Mouse (Mus musculus) cerebellum, adult 9-11 months (tissue): ENCODE results near the gene Ift74.
"Not testable (repeated sequence)": the region's sequence is repeated elsewhere in the genome, so short reads cannot be mapped to it uniquely, and the experiment has no call there.

ENCODE experiments used
- DNase-seq: peaks from one replicate; pipeline ENCODE4 v3.0.0; 2022

Ift74 gene

DNA sequence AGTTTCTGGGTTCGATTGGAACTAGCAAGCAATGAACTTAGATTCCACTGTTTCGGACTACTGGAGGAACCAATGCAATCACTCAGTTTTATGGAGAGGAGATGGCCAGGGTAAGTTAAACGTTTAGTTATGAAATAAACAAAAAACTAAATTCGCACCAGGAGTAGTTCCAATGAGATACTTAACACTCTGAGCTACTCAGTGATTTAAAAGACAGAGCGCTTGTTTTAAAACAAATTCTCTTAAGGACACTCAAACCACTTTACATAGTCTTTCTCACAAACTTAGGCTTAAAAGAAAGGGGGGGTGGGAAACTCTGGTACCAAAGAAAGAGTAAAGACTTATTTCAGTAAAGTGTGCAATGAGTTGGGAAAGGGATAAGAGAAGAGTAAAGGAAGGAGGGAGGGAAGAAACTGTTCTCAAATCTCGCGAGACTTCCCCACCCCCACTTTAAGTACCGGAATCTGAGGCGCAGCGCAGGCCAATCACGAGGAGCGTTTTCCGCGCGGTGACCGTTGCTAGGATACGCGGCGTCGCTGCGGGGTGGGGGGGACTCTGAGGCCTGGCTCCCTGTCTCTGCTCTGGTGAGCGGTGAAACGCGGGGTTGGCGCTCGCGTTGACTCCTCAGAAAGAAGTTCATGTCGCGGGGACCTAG, at the start of gene Ift74:
Gene Ift74, plus strand, starts transcription at position 520 of the 655 bp plus-strand sequence.
- DNase-seq, result peak; percentile 95

DNA sequence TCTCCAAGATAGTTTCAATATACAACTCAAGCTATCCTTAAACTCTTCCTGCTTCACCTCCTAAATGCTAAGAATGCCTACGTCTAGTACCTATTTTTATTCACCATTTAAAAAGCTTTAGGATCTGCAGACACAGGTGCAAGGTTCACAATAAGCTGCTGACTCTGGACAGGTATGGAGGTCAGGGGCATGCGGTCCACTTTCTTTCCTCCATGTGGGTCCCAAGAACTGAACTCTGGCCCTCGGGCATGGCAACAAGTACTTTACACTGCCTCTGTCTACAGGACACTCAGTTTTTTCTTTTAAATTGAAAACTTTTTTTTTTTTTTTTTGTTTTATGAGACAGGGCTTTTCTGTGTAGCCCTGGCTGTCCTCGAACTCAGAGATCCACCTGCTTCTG, 41.6 kb upstream of the Ift74 start:
- no peak for DNase-seq

DNA sequence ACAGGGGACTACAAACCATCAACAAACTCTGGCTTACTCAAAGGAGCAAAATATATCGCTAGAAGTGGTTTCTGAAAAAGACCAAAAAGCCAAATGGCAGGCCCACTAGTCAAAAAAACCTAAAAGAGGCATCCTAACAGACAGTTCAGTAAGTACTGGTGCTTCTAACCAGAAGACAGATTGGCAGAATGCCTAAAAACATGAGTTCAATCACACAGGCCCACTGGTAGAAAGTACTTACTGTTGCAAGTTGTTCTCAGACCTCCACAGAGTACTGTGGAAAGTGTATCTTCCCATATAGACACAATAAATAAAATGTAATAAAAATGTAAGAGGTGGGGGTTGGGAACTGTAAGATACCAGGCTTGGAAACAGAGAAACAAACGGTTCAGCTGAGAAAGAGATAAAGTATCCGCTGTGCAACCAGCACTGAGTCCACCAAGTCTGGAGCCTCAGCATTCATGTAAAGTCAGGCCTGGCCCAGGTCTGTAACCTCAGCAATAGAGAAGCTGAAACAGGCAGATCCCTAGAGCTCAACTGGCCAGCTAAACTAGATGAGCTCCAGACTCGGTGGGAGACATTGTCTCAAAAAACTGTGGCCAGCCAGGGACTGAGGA, 22.4 kb upstream of the Ift74 start:
- DNase-seq, result no peak

DNA sequence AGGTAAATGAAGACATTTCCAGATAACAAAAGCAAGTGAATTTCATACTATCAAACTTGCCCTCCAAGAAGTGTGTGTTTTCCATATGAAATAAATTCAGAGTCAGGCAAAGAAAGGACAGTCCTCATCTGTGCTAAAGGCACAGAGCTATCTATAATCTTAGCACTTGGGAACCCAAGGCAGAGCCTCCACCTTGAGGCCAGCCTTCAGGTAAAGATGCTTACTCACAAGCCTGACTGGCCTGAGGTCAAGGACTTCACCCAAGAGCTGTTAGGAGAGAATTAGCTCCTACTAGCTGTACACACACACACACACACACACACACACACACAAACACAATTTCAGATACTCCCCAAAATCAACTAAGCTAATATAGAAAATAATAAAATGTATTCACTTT, 21.6 kb upstream of the Ift74 start:
- no peak for DNase-seq

DNA sequence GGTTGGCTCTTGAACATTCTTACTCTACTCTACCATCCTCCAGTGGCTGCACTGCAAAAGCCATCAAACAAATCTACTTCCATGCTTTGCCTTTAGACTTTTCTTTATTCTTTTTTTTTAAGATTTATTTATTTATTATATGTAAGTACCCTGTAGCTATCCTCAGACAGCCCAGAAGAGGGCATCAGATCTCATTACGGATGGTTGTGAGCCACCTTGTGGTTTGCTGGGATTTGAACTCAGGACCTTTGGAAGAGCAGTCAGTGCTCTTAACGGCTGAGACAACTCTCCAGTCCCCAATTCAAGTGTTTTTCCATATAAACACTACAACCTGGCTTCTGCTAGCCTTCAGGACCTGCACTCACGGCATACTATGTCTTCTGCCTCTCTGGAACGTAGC, 12.9 kb upstream of the Ift74 start:
- peak; percentile 12 for DNase-seq

DNA sequence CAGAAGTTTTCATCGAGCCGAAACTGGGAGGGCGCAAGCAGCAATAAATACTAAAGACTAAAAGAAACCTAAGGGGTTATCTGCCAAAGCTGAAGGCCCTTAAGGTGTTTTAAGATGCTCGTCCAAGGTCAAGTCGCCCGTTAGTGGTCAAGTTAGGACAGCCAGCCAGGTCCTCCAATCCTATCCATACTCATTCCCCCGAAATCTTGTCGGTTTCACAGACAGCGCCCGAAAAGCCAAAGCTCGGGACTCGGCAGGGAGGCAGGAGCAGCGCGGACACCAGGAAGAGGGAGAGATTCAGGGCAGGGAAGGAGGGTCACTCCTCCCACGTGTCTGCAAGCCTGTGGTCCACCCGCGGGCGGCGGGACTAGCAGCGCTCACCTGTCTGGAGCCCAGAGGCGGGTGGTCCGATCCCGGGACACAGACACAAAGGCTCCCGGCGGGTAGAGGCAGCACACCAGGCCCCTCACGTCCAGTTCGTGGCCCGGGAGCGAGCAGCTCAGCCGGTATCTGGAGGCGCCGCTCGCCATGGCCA, 11.7 kb upstream of the Ift74 start:
- no peak for DNase-seq

DNA sequence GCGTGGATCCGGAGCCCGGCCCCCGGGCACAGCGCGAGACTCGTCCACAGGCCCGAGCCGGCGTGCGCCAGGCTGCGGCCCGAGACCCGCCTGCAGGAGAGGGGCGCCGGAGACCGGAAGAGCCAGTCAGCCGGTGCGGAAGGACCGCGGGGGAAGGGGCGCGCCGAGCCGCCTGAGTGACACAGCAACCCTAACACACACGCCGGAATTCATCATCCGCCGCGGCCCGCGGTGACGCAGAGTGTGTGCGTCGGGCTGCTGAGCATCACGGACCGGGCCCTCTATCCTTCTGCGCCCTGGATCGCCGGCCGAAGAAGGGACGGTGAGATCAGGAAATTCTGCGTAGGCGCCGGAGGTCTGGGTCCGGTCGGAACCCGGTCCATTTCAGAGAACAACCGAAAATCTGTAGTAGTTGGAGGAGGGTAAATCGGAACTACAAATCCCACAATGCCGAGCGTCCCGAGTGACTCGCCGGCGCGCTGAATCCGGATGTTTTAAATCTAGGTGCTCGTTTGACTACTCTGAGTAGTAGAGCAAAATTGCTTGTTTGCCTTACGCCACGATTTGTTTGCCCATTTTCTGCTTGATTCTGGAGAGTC, 11.2 kb upstream of the Ift74 start, which contains the start of gene Plaa:
Gene Plaa, minus strand, starts transcription at position 214 of the 599 bp plus-strand sequence.
- DNase-seq, result peak; percentile 90

DNA sequence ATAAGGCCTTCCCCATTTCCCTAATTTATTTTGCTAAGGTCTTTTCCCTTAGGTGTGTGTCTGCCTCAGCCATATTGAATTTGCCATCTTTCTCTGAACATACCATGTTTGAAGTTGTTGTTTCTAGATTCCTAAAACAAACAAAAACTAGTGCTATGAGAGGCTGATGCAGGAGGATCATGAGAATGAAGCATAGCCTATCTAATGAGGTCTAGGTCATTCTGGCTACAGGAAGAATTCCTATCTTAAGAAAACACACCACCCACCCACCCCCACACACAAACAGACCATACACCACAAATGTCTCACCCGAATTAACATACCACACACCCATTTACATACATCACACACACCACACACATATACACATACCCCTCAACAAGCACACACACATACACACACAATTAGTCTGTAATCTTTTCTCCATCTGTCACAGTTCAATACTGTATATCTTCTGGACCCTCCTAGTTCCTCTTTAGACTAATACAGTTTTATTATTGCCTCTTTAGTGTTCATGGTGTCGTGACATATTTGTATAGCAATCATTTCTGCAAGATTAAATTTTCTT, 9.8 kb upstream of the Ift74 start:
- no peak for DNase-seq

DNA sequence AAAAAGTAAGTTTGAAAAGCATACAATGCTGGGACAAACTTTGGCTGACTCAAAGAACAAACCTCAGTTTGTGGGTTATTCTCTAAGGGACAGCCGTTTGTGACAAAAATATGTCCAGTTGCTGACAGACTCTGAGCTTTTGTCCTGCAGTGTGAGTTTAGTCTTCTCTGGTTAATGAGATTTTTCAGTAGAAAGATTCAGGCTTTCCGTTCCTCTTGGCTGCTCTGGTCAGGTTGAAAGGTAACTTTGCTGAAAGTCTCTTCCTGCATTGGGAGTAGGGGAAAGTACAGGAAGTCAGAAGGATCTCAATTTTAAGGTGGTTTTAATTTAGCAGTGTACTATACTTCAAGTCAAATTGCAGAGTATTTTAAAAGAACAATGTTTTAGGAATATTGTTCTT, 8.7 kb upstream of the Ift74 start:
- no peak for DNase-seq

DNA sequence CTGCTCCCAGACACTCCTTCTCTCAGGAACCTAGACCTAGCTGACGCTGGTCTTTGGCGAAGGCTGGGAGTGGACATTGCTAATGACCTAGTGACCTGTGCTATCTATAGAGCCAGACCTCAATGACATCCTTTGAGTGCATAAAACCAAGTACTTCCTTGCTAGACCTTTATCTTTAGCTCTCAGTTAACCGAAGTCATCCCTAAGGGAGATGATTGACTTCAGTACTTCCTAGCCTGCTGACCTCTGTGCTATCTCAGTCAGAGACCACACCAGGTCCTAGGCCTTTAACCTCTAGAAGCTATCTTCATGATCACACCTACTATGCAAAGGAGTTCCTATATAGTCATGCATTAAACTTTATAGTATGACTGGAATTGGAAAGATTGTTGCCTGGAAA, 4.0 kb upstream of the Ift74 start:
- DNase-seq, result no peak

DNA sequence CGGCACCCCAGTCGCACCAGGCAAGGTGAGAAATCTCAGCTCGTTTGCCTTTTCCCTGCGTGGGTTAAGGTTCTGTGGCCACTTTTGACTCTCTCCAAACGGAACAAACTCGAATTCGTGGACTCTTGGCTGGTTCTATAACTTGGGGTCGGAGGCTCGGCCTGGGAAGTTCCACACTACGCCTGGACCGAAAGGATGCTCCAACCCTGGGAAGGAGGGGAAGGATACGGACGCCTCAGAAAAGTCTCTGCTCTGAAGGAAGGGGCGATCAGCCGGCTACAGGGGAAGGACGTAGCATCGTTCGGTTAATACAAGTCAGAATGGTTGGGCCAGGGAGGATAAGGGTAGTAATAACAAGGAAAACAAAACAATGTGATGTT, 326 bp downstream of the Ift74 start:
- no peak for DNase-seq

DNA sequence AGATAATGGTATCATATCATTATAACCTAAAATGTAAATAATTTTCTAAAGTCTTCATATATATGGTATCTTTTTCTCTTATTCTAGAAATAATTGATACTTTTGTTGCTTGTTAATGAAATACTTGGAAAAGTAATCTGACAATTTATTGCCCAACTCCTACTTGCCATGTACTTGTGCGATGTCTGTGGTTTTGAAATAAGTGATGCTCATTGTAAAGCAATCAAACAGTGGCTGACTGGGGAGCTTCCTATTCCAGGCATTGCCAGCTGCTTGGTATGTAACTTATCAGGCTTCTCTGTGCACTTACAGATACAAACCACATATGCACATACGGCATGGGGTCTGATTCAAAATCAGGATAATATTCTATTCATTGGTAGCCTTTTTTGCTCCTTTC, 5.8 kb downstream of the Ift74 start:
- DNase-seq, result no peak

DNA sequence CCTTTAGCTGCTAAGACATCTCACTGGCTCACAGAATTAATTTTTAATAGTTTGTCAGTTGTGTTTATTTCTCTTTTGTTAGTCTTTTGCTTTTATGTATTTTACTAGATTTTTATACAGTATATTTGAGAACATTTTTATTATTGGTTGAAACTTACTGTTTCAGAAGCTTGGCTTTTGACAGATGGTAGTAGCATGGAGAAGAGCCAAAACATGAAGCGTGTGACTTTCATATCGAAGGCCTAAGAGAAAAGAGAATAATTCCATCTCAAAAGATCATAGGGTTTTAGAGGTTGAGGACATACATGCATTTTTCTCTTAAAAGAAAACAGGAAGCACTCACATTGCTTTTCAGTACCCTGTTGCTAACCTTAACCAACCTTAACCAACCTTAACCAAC, 28.9 kb downstream of the Ift74 start:
- DNase-seq, result no peak

DNA sequence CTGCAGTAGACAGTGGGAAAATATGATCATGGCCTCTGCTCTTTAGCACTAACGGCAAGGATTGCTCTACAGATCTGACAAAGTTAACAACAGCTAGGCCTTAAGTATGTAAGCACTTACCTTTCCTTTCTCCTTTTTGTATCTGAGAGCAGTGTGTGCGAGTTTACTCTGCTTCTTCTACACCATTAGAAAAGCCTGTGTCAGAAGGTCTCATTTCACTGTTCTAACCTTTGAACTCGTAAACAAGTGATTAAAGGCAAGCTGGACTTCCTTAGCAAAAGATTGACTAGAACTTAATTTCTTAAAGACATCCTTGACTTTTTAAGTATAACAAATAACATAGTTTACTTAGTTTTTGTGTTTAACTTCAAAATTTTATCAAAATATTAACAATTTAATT, 35.6 kb downstream of the Ift74 start, which contains the start of gene Lrrc19:
Gene Lrrc19, minus strand, starts transcription at position 225 of the 400 bp plus-strand sequence.
- DNase-seq, result no peak

DNA sequence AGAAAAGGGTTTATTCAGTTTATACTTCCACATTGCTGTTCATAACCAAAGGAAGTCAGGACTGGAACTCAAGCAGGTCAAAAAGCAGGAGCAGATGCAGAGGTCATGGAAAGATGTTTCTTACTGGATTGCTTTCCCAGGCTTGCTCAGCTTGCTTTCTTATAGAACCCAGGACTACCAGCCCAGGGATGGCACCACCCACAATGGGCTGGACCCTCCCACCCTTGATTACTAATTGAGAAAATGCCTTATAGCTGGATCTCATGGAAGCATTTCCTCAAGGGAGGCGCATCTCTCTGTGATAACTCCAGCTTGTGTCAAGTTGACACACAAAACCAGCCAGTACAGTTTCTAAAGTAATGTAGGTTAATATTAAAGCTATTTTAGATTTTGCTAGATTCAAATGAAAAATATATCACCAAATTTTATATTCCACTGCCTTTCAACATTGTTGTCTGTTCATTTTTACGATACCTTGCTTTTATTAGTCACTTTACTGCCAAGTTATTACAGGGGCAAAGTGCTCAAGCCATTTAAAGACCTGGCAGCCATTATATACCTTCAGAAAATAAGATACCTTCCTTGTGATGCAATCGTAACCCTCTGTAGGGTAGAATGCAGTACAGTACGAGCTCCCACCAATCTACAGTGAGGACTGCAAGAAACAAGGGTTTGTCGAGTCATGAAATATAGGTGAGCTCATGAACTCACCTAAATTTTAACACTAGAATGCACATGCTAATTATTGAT, 36.3 kb downstream of the Ift74 start:
- DNase-seq, result not testable (repeated sequence)

DNA sequence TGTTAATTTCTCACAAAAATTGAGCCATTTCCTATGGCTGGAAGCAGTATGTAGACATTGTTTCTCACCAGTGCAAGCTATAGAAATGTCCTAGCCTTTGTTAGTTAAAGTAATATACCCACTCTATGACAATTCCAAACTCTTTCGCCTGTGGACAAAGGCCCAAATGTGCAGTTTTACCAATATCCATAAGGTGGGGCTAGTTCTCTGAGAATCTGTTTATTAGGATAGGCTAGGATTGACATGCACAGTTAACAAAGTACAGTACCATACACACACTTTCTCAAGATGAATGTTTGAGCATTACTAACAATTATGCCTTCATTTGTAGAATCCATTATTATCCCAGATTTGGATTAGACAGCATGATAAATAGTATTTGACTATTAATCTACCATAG, 55.4 kb downstream of the Ift74 start:
- DNase-seq, result no peak

DNA sequence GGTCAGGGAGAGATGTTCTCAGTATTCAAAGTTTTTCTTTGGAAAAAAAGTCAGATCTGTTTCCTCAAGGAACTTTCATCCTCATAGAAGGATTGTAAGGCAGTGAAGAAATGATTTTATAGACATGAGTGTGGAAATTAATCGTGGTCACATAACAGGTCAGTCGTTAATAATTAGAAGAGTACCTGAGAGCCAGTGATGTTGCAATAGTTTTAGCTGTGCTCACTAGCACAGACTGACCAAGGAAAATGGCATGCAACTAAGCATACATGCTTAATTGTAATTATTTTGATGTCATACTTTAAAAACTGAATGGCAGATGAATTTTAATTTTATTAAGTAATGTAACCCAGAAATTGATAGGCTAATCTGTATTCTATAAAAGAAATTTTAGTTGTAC, 66.4 kb downstream of the Ift74 start:
- no peak for DNase-seq

DNA sequence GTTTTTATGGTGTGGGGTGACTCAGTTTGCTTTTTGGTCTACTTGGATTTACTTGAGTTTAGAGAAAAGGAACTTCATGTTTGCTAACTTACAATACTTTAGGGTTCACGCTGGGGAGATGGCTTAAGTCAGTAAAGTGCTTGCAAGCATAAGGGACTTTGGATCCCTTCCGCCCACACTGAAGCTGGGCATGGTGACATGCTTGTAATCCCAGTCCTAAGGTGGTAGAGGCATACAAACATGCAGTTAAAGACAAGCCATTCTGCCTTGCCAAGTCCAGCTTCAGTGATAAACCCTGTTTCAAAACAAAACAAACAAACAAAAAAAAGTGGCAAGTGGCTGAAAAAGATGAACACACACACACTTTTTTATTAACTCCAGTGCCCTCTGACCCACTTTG, 66.9 kb downstream of the Ift74 start:
- DNase-seq, result no peak

DNA sequence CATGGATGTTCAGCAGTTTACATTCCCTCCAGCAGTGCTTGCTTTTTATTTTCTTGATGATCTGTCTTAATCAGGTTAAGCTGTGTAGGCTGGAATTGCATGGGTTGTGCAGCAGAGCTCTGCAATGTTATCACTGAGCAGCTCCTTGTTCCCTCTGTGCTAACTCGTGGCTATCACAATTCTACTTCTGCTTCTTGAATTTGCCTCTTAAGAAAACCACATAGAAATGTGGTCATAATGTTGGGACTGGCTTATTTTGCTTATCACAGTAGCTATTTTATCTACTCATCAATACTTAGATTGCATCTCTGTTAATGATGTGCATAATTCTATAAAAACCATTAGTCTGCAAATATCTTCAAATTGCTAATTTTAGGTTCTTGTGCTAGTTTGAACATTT, 67.7 kb downstream of the Ift74 start:
- no peak for DNase-seq

DNA sequence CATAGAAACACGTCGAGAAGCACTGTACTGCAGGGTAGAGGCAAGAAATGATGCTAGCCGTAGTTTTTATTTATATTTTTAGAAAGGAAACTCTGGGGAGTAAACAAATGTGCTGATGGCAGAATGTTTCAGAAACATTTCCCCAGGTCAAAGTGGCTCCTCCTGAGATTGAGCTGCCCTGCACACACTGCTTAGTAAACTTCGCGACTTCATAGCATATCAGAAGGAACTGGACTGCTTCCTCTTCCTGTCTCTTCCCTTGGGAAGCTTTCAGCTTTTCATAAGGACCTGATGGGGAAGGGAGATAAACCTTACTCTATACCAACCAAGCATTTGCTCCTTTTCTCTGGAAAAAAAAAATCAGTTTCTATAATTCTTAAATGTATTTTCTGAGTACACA, 69.0 kb downstream of the Ift74 start:
- DNase-seq, result no peak

DNA sequence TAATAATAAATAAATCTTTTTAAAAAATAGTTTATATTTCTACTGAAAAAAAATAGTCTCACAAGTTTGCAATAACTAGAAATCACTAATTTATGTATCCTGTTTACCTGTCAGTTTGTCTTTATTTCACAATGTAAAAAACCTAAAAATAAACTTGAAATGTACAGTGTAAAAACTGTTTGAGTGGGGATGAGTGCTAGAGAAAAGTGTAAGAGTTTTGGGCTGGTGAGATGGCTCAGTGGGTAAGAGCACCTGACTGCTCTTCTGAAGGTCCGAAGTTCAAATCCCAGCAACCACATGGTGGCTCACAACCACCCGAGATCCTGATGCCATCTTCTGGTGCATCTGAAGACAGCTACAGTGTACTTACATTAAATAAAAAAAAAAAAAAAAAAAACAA, 75.5 kb downstream of the Ift74 start:
- DNase-seq, result not testable (repeated sequence)

DNA sequence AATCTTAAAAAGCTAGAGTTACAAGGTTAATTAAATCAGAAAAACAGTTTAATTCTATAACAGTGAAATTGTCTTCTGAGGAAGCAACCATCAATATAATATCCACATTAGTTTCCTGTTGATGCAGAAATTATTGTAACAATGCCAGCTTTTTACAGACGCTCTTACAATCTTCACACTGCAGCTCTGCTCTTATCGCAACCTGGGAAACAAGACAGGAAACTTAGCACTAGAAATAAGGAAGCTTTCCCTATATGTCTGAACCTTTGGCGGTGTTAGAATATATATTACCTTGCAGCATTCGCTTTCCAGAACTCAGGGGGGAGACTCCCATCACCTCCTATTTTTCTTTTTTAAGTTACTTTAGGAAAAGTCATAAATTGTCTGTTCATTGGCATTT, 76.8 kb downstream of the Ift74 start:
- DNase-seq, result no peak

DNA sequence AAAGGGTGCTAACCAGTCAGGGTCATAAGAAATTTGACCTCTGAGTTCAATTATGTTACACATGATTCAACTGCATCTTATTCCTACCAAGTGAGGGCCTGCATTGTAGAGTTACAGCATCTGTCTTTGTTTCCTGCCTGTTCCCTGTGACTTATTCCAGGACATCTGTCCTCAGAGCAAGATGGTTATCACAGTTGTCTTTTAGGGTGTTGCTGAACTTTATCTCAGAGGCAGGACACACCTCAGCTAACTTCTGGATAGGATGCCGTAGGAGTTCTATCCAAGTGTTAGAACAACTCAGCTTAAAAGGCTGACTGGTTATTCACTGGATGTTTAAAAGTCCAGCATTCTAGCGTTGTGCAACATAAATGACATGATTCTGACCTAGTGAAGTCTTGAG, 77.9 kb downstream of the Ift74 start:
- DNase-seq, result no peak
